Mouse (Mus musculus) left cerebral cortex, postnatal 4 days (tissue): ENCODE measurements around the gene Actr10. TPM values are rescaled to one million over a fixed set of nuclear protein-coding genes. Genes with fewer than 3 reads are reported as not detected.
A peak's percentile ranks its signal among the peaks of the same experiment; 100 is the strongest.

Experiments
- DNase-seq: peaks from one replicate; pipeline ENCODE4 v3.0.0-alpha.2; 2022
- intact Hi-C: fragments of 180-260 bp; cut with DNase I; formaldehyde crosslinking; loops from one replicate; pipeline ENCODE4 v1.15.1; 2025
- total RNA-seq, 2 experiments: library from RNA; stranded (reverse); gene quantifications; 2 replicates each; pipeline ENCODE4 v1.2.3; 2021

Actr10 gene
- total RNA-seq, 2 experiments from 2014 or later, result 182 to 192 TPM

DNA sequence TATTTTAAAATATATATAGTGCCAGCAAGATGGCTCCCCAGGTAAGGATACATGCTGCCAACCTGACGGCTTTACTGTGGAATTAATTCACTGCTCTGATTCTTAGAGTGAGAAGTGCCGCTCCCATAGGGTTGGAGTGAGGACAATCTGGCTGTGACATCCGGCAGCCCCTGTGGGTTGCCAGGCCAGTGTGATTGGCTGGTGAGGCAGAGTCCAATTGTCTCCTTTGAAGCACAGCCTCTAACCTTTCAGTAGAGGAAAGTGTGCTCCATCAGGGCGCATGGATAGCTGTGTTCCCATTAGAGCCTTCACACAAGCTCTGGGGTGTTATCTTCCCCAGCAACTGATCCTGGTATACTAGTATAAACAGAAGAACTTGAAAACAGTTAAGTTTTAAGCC lies 21.0 kb downstream of the Actr10 start:
- intact Hi-C loops, result no loop called here
- no peak for DNase-seq

GRCm38 (mm10) chr12:70967581-70967980 lies 29.9 kb downstream of the Actr10 start:
- intact Hi-C loops, result no loop called here
- no peak for DNase-seq

- intact Hi-C loops, result no loop called here
- DNase-seq, result peak; percentile 82
Measured at GRCm38 (mm10) chr12:70968141-70968790, 30.6 kb downstream of the Actr10 start.

DNA sequence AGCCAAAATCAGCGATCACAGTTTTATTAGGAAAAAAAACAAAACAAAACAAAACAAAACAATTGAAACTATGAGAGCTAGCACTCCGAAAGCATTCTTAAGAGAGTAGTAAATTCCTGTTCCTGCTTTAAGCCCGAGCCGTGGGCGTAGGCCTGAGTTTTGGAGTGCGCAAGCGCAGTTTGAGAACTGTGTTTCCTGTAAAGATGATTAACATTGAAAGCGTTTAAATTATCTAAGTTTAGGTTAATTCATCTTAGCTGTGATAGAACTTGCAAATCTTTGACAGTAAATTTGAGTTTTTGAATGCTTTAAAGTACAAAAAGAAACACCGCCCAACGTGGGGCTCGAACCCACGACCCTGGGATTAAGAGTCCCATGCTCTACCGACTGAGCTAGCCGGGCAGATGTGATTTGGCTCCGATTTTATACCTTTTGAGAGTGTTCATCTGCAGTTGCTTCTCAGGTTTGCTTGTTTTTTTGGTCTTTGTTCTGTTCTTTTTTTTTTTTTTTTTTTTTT lies 31.2 kb downstream of the Actr10 start:
- peak; percentile 84 for DNase-seq
- intact Hi-C loops, result no loop called here

DNA sequence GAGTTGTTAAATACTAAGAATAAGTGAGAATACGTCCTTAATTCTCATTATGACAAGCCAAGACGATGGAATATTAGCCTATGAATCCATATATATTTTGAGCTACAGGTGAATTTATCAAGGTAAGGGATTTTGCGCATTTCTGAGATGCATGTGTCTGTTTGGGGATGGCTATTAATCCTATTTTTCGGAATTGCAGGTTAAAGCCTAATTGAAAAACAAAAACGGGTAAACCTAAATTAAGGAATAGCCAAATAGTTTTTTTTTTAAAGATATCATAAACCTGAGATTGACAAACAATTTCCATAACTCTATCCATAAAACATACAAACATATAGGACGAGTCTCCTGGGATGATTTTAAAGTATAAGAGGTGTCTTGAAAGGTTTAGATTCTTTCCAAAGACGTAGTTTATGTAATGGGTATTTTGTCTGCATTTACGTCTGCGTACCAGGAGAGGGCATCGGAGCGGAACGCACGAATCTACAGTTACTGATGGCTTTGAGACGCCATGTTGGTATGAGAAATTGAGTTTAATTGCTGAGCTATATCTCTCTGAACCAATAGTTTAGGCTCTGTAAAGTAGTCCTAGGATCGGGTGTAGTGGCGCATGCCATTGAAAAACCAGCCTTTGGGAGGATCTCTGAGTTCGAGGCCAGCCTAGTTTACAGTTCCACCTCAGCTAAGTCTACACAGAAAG lies 32.0 kb downstream of the Actr10 start:
- intact Hi-C loops, result no loop called here
- peak; percentile 45 for DNase-seq

DNA sequence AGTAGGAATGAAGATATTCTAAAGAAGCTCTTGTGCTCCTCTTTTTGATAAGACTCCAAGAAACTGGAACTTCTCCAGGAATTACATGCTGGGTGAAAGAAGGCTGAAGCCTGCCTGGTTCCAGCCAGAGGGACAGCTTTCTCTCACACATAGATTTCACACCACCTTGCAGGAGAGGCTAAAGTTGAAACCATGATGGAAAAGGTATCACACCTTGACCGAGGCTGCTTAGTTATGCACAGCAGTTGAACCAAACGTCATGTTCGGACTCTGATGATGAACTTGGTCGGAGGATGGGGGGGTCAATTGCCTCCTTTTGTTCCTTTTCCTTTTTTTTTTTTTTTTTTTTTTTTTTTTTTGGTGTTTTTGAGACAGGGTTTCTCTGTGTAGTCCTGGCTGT lies 36.2 kb downstream of the Actr10 start:
- DNase-seq, result no peak
- intact Hi-C loops, result no loop called here

DNA sequence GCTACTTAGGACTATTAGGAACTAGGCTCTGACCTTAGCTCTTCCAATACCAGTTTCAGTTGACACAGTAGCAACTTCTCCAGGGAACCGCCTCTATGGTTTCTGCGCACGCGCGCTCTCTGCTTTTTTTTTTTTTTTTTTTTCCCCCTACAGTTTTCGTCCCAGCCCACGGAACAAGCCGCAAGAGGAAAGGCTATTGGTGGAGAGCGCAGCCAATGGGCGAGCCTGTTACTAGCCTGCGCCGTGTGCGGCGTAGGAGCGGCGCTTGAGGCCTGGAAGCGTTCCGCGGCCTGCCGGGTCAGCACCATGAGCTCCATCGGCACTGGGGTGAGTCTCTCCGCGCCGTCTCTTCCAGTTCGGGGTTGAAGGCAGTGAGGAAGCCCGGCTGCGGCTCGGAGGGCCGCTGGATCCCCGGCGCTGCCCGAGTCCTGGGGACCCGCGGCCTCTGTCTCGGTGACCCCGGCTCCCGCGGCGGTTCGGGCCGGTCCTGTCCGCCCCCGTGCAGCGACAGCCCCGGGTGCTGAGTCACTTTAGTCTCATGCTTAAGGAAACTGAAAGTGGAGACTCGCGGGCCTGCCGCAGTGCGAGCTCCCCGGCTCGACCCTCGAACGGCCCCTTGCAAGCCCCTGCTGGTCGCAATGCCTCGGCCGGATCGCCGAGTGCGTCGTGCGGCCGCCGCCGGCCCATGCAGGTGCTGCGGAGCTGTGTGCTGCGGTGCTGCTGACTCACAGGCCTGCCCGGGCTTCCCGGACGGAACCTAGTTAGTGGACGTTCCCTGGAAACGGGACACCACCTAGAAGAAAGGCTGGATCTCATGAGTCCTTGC lies 37.0 kb downstream of the Actr10 start, which contains the start of gene Psma3:
Psma3 (plus strand) TSS at position 181 of the 826 bp plus-strand sequence.
- intact Hi-C loops, result no loop called here
- DNase-seq, result peak; percentile 91

DNA sequence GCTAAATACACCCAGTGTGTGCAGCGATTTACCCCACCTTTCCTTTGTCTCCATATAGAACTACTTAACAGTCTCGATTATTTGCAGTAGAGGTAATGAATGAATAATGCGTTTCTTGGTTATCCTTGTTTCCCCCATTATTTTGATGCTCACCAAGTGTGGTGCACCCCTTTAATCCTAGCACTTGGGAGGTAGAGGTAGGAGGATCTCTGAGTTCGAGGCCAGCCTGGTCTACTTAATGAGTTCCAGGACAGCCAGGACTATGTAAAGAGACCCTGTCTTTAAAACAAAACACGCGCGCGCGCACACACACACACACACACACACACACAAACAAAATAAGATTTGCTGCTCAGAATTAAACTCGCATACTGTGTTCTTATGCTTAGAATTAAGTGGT lies 37.7 kb downstream of the Actr10 start:
- no peak for DNase-seq

GRCm38 (mm10) chr12:70975891-70976290 lies 38.2 kb downstream of the Actr10 start:
- DNase-seq, result no peak
- intact Hi-C loops, result no loop called here

More for the DNA sequence above, 37.7 kb downstream of the Actr10 start:
- intact Hi-C loops, result no loop called here

- DNase-seq, result no peak
- intact Hi-C loops, result no loop called here
Measured at GRCm38 (mm10) chr12:70978345-70978744, 40.7 kb downstream of the Actr10 start.

DNA sequence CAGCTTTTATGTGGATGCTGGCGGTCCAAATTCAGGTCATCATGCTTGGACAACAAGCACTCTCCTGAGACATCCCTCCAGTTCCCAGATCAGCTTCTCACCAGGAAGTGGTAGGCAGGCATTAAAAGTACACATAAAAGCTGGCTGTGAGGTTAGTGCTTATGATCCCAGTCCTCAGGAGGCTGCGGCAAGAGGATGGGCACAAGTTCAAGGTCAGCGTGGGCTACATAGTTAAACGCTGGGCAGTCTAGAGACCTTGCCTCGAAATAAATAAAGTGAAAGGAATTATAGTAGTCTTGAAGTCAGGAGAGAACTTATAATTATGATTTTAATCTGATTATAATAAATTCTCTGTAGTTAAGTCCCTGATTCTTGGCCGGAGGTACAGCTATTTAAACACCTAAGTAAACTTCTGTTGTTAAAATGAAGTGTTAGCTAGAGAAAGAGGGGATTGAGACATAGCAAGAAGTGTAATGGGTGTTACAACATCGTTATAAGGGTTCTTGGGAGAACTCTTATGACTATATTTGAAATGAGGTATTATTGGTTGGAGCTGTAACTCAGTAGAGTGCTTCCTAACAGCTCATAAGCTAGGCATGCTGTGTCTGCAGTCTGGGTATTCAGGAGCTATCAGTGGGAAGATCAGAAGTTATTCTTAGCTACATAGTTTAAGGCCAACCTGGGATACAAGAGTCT lies 47.3 kb downstream of the Actr10 start:
- no peak for DNase-seq
- intact Hi-C loops, result no loop called here

DNA sequence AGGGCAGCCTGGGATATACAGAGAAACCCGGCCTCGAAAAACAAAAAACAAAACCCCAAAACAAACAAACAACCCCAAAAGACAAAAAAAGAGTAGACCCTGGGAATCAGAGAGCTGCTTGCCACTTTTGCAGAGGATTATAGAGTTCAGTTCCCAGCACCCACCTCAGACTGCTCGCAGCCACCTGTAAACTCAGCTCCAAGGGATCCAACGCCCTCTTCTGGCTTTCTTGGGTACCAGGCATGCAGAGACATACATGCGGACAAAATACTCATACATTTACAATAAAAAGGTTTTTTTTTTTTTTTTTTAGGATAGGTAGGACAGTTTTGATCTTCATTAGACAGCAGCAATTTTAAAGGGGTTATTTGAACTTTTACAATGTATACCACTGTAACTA lies 59.6 kb downstream of the Actr10 start:
- no peak for DNase-seq
- intact Hi-C loops, result loop anchor here (10.0 kb wide), 1 partner anchor 52 kb away; no protein-coding TSS in a partner anchor

DNA sequence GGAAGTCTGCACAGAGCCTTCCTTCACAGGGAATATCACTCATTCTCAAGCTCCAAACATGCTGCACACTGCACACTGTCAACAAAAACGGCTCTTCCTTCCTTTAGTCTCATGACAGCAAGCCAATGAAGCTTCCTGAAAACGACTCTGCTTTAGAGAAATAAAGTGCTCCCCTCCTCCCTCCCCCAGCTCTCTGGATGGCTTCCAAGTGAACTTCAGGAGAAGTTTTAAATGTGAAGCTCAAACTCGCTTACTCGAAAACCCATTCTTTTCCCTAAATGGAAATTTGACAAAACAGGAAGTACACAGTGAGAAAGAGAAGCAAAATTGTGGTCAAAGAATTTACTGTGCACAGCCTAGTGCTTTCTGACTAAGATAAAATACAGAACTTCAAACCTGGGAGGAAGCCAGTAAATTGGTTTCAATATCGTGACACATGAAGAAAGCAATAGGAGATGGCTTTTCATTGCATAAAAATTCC lies 61.8 kb downstream of the Actr10 start:
- intact Hi-C loops, result loop anchor here (10.0 kb wide), 1 partner anchor 55 kb away; no protein-coding TSS in a partner anchor
- DNase-seq, result peak; percentile 12

GRCm38 (mm10) chr12:71000344-71000743 lies 62.7 kb downstream of the Actr10 start:
- no peak for DNase-seq
- intact Hi-C loops, result no loop called here

DNA sequence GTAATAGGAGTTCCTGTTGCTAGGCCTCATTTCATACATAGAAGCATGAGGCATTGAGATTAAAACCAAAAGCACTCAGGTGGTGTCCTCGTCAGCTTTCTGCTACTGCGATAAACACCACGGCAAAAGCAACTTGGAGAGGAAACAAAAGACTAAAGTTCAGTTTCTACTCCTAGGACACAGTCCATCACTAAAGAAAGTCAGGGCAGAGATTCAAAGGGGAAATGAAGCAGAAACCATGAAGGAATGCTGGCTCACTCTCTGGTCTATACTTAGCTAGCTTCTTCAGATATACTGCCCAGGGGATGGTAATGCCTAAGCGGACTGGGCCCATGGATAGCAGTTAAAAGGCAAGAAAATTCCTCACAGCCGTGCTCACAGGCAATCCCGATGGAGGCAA lies 63.8 kb downstream of the Actr10 start:
- DNase-seq, result no peak
- intact Hi-C loops, result no loop called here

GRCm38 (mm10) chr12:71003760-71004426 lies 66.2 kb downstream of the Actr10 start:
- intact Hi-C loops, result no loop called here

GRCm38 (mm10) chr12:71006141-71006540 lies 68.5 kb downstream of the Actr10 start:
- intact Hi-C loops, result no loop called here
- DNase-seq, result no peak

More at GRCm38 (mm10) chr12:71003760-71004426, 66.2 kb downstream of the Actr10 start:
- DNase-seq, result no peak

GRCm38 (mm10) chr12:71006901-71007300 lies 69.2 kb downstream of the Actr10 start:
- DNase-seq, result no peak
- intact Hi-C loops, result no loop called here

- intact Hi-C loops, result no loop called here
- no peak for DNase-seq
Measured at GRCm38 (mm10) chr12:71009769-71010168, 72.1 kb downstream of the Actr10 start.
